ENCODE assay signal across 8 mouse cellular contexts in the genomic region with DNA sequence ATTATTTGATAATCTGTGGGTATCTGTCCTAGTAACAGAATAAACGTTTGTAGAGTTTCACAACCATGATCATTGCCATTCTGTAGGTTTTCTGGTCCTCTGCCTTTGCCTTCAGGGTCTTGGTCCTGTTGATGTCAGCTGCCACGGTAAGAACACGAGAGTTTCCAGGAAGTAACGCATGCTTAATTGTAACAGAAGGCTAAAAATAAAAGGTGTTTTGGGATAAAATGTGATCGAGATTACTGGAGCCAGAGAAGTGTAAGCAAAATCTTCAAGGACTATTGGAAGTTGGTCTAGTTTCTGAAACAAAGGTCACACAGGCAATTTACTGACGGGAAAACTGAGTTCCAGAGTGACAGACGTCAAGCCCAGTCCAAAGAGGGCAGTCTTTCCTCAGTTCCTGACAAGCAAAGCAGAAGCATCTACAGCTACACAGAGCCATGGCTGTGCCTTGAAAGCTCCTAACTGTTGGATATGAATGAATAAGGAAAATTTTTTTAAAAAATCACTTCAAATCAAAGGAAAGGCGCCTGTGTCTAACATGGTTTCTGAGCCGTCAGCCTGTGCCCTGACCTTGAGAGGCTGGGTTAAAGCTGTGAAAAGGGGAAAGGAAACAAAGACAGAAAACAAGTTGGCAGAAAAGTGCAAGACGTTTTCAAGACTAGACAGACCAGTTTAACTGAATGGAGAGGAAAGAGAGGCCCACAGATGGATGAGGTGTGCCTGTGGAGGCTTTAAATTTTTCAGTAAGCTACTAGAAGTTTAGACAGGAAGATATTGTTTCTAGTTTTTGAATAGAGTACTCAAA. TPM values are rescaled to one million over a fixed set of nuclear protein-coding genes. Genes with fewer than 3 reads are reported as not detected.
A peak's percentile ranks its signal among the peaks of the same experiment; 100 is the strongest.
DNase-seq lines count a peak whose midpoint lies in the region; ATAC-seq and TF ChIP-seq lines count a peak whose summit lies in the region.

No protein-coding gene starts in this region.

- H3K4me1 ChIP-seq in forebrain, postnatal 0 days (ENCODE audit: insufficient read depth): no peaks in the 10 kb centered on the region
- H3K4me1 ChIP-seq in forebrain, embryonic 15.5 days: no peaks in the 10 kb centered on the region
- 0 out of 2 replicates have a peak, but pooled peaks cover 4% of the 10 kb centered on the region for H3K4me1 ChIP-seq in heart, embryonic 10.5 days
- peaks cover 69% of the 10 kb centered on the region for H3K4me1 ChIP-seq in liver, embryonic 15.5 days (replicated peaks)
- no peaks in the 10 kb centered on the region for H3K4me1 ChIP-seq in midbrain, embryonic 15.5 days

- H3K36me3 ChIP-seq in forebrain, postnatal 0 days (ENCODE audit: insufficient read depth): no peaks in the 10 kb centered on the region
- no peaks in the 10 kb centered on the region for H3K36me3 ChIP-seq in forebrain, embryonic 15.5 days
- no peaks in the 10 kb centered on the region for H3K36me3 ChIP-seq in heart, embryonic 10.5 days
- 0 out of 2 replicates have a peak, but pooled peaks cover 3% of the 10 kb centered on the region for H3K36me3 ChIP-seq in liver, embryonic 15.5 days (replicated peaks)
- no peaks in the 10 kb centered on the region for H3K36me3 ChIP-seq in midbrain, embryonic 15.5 days (replicated peaks)

- no peak for DNase-seq in forebrain, postnatal 0 days
- DNase-seq in heart, embryonic 10.5 days (ENCODE audit: low spot score): no peak
- peak; percentile 45 for DNase-seq in thymus, postnatal 25 days
- DNase-seq in gastrocnemius, postnatal 4 days (ENCODE audit: low spot score in 2 of 2): no peak

- WGBS in forebrain, postnatal 0 days: 42% methylated on average over 10 of the region's 10 CpGs
- 46% methylated on average over 10 of the region's 10 CpGs for WGBS in forebrain, embryonic 15.5 days
- WGBS in heart, embryonic 10.5 days: 45% methylated on average over 10 of the region's 10 CpGs
- WGBS in liver, embryonic 15.5 days (ENCODE audit: insufficient replicate concordance): 23% methylated on average over 10 of the region's 10 CpGs
- WGBS in midbrain, embryonic 15.5 days: 52% methylated on average over 10 of the region's 10 CpGs

- no peaks in the 10 kb centered on the region for H3K9me3 ChIP-seq in forebrain, postnatal 0 days (ENCODE audit: low read length)
- no peaks in the 10 kb centered on the region for H3K9me3 ChIP-seq in forebrain, embryonic 15.5 days
- H3K9me3 ChIP-seq in heart, embryonic 10.5 days: no peaks in the 10 kb centered on the region
- H3K9me3 ChIP-seq in liver, embryonic 15.5 days (replicated peaks): no peaks in the 10 kb centered on the region
- H3K9me3 ChIP-seq in midbrain, embryonic 15.5 days: no peaks in the 10 kb centered on the region

- peak; percentile 40; the same call in 1 of the 2 replicates for TF ChIP-seq CTCF in forebrain, postnatal 0 days (IDR thresholded peaks at IDR 0.05; ENCODE audit: low read depth)

- no peak for ATAC-seq in forebrain, postnatal 0 days
- ATAC-seq in forebrain, embryonic 15.5 days (replicated peaks): no peak
- peak; percentile 48 for ATAC-seq in CD4-positive, CD25-positive, alpha-beta regulatory T cell, adult 4 months
- no peak for ATAC-seq in liver, embryonic 15.5 days (ENCODE audit: insufficient read depth)
- no peak for ATAC-seq in midbrain, embryonic 15.5 days (replicated peaks)

- no peaks in the 10 kb centered on the region for H3K27me3 ChIP-seq in forebrain, postnatal 0 days (ENCODE audit: insufficient read depth, low read length)
- no peaks in the 10 kb centered on the region for H3K27me3 ChIP-seq in forebrain, embryonic 15.5 days
- H3K27me3 ChIP-seq in heart, embryonic 10.5 days (ENCODE audit: insufficient read depth, poor library complexity, severe bottlenecking): no peaks in the 10 kb centered on the region
- no peaks in the 10 kb centered on the region for H3K27me3 ChIP-seq in liver, embryonic 15.5 days
- H3K27me3 ChIP-seq in midbrain, embryonic 15.5 days (replicated peaks): no peaks in the 10 kb centered on the region

- no peak overlapping the region for H3K4me3 ChIP-seq in forebrain, postnatal 0 days (ENCODE audit: low read depth, low read length)
- H3K4me3 ChIP-seq in forebrain, embryonic 15.5 days: no peak overlapping the region
- no peak overlapping the region for H3K4me3 ChIP-seq in heart, embryonic 10.5 days
- H3K4me3 ChIP-seq in liver, embryonic 15.5 days (replicated peaks): no peak overlapping the region
- H3K4me3 ChIP-seq in midbrain, embryonic 15.5 days: no peak overlapping the region

- no peak overlapping the region for H3K4me2 ChIP-seq in forebrain, postnatal 0 days (ENCODE audit: low read depth)
- H3K4me2 ChIP-seq in forebrain, embryonic 15.5 days (replicated peaks): no peak overlapping the region
- peak overlapping the region; percentile 49 for H3K4me2 ChIP-seq in liver, embryonic 15.5 days
- no peak overlapping the region for H3K4me2 ChIP-seq in midbrain, embryonic 15.5 days

- no peak overlapping the region for H3K27ac ChIP-seq in forebrain, postnatal 0 days (ENCODE audit: low read depth, low read length)
- no peak overlapping the region for H3K27ac ChIP-seq in forebrain, embryonic 15.5 days (replicated peaks)
- peak overlapping the region; percentile 59; the same call in 1 of the 2 replicates for H3K27ac ChIP-seq in heart, embryonic 10.5 days
- H3K27ac ChIP-seq in liver, embryonic 15.5 days (replicated peaks): peak overlapping the region; percentile 98
- no peak overlapping the region for H3K27ac ChIP-seq in midbrain, embryonic 15.5 days

- H3K9ac ChIP-seq in forebrain, postnatal 0 days: no peak overlapping the region
- no peak overlapping the region for H3K9ac ChIP-seq in forebrain, embryonic 15.5 days (replicated peaks)
- H3K9ac ChIP-seq in liver, embryonic 15.5 days: peak overlapping the region; percentile 28; the same call in 1 of the 2 replicates
- no peak overlapping the region for H3K9ac ChIP-seq in midbrain, embryonic 15.5 days

RNA-seq across cellular contexts. Expression of gene Adam10, which starts 6.8 kb away (rescaled TPM):
- 19.1 and 21.8 TPM in 2 replicates for total RNA-seq in forebrain, postnatal 0 days (2014; rRNA removed)
- 38.1 and 47.1 TPM in 2 replicates for polyA plus RNA-seq in forebrain, postnatal 0 days (2015; fragmentation: Nextera tagmentation; extraction: Ambion mirVana)
- polyA plus RNA-seq in forebrain, embryonic 15.5 days (2015; fragmentation: Nextera tagmentation; extraction: Ambion mirVana): 61.3 and 63.7 TPM in 2 replicates
- polyA plus RNA-seq in CD4-positive, CD25-positive, alpha-beta regulatory T cell, adult 4 months (2017; shearing (Covaris generic)): 10 to 100 TPM; 62.4 to 65.8 TPM
- 68.2 and 83.0 TPM in 2 replicates for polyA plus RNA-seq in heart, embryonic 10.5 days (2016; fragmentation: Nextera tagmentation; extraction: Ambion mirVana)
- polyA plus RNA-seq in liver, embryonic 15.5 days (2015; fragmentation: Nextera tagmentation; extraction: Ambion mirVana): 71.4 and 71.9 TPM in 2 replicates
- 10 to 100 TPM; 60.4 to 62.7 TPM for total RNA-seq in gastrocnemius, postnatal 4 days (2021)
- 59.8 and 61.5 TPM in 2 replicates for polyA plus RNA-seq in midbrain, embryonic 15.5 days (2015; fragmentation: Nextera tagmentation; extraction: Ambion mirVana)

RNA-seq across cellular contexts. Expression of gene Mindy2, which starts 15.0 kb away (rescaled TPM):
- total RNA-seq in forebrain, postnatal 0 days (2014; rRNA removed): 33.9 and 37.3 TPM in 2 replicates
- polyA plus RNA-seq in forebrain, postnatal 0 days (2015; fragmentation: Nextera tagmentation; extraction: Ambion mirVana): 8.5 and 16.5 TPM in 2 replicates
- 16.6 and 19.4 TPM in 2 replicates for polyA plus RNA-seq in forebrain, embryonic 15.5 days (2015; fragmentation: Nextera tagmentation; extraction: Ambion mirVana)
- 10 to 100 TPM in 1 of 2 experiments, 1 to 10 TPM in 1; 9.1 to 20.3 TPM for polyA plus RNA-seq in CD4-positive, CD25-positive, alpha-beta regulatory T cell, adult 4 months (2017; shearing (Covaris generic))
- 6.7 and 9.2 TPM in 2 replicates for polyA plus RNA-seq in heart, embryonic 10.5 days (2016; fragmentation: Nextera tagmentation; extraction: Ambion mirVana)
- 18.5 and 20.1 TPM in 2 replicates for polyA plus RNA-seq in liver, embryonic 15.5 days (2015; fragmentation: Nextera tagmentation; extraction: Ambion mirVana)
- total RNA-seq in gastrocnemius, postnatal 4 days (2021): 10 to 100 TPM; 13.0 to 13.3 TPM
- polyA plus RNA-seq in midbrain, embryonic 15.5 days (2015; fragmentation: Nextera tagmentation; extraction: Ambion mirVana): 23.7 and 29.0 TPM in 2 replicates

RNA-seq across cellular contexts. Expression of gene Gm10642, which starts 15.9 kb away (rescaled TPM):
- 1.4 TPM in 2 replicates for total RNA-seq in forebrain, postnatal 0 days (2014; rRNA removed)
- 1.4 and 1.5 TPM in 2 replicates for polyA plus RNA-seq in forebrain, postnatal 0 days (2015; fragmentation: Nextera tagmentation; extraction: Ambion mirVana)
- polyA plus RNA-seq in forebrain, embryonic 15.5 days (2015; fragmentation: Nextera tagmentation; extraction: Ambion mirVana): 0.24 and 0.28 TPM in 2 replicates
- polyA plus RNA-seq in CD4-positive, CD25-positive, alpha-beta regulatory T cell, adult 4 months (2017; shearing (Covaris generic)): under 1 TPM; 0.39 to 0.61 TPM
- 0.21 and 0.25 TPM in 2 replicates for polyA plus RNA-seq in heart, embryonic 10.5 days (2016; fragmentation: Nextera tagmentation; extraction: Ambion mirVana)
- 1.4 TPM in 2 replicates for polyA plus RNA-seq in liver, embryonic 15.5 days (2015; fragmentation: Nextera tagmentation; extraction: Ambion mirVana)
- total RNA-seq in gastrocnemius, postnatal 4 days (2021): under 1 TPM; 0.21 to 0.56 TPM
- polyA plus RNA-seq in midbrain, embryonic 15.5 days (2015; fragmentation: Nextera tagmentation; extraction: Ambion mirVana): 0.19 and 0.75 TPM in 2 replicates

Comparison
In these comparisons a context has a peak if more than half of its experiments do, and no peak if none do; other contexts are left out.
1. H3K27ac ChIP-seq: peak in heart, embryonic 10.5 days (single experiment) and liver, embryonic 15.5 days (single experiment); none in forebrain, postnatal 0 days (single experiment), forebrain, embryonic 15.5 days (single experiment) and midbrain, embryonic 15.5 days (single experiment).